Mouse (Mus musculus): ENCODE results near the gene Cab39. TPM values are rescaled to one million over a fixed set of nuclear protein-coding genes. Genes with fewer than 3 reads are reported as not detected.

The Cab39 gene
- polyA plus RNA-seq, 1 experiment: 41.8 TPM

DNA sequence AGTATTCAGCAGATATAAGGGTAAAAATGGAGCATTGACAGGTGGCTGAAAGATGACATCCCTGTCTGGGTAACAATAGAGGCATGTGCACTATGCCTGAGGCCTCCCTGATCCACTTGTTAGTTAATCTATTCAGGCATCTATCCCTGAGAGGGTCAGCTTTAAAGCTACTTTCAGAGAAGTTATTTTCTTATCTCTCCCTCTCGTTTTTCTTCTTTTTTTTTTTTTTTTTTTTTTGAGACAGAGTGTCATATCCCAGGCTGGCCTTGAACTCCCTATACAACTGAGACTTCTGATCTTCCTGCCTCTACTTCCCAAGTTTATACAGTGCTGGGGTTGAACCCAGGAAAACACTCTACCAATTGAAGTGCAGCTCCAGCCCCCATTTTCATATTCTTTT is 25.5 kb upstream of the Cab39 start:
- no peak for TF ChIP-seq POLR2A (IDR thresholded peaks at IDR 0.05; ENCODE audit: low read depth, low read length)
- no peak for TF ChIP-seq CTCF (conservative IDR thresholded peaks at IDR 0.05; ENCODE audit: insufficient read depth, insufficient read length, low read depth, low read length)
- no peaks in the 10 kb centered on the region for H3K4me1 ChIP-seq (ENCODE audit: control insufficient read depth, insufficient read depth, low read length)
- H3K36me3 ChIP-seq (ENCODE audit: control insufficient read depth, insufficient read depth, low read length): no peaks in the 10 kb centered on the region
- no peaks in the 10 kb centered on the region for H3K27me3 ChIP-seq (replicated peaks; ENCODE audit: control insufficient read depth, insufficient read depth, low read length)
- H3K27ac ChIP-seq (ENCODE audit: insufficient read depth, low read depth, low read length): no peak overlapping the region
- WGBS: 40% methylated on average over 1 of the region's 1 CpGs
- DNase-seq: no peak
- H3K4me3 ChIP-seq (ENCODE audit: insufficient read depth, low read depth, low read length): no peak overlapping the region

DNA sequence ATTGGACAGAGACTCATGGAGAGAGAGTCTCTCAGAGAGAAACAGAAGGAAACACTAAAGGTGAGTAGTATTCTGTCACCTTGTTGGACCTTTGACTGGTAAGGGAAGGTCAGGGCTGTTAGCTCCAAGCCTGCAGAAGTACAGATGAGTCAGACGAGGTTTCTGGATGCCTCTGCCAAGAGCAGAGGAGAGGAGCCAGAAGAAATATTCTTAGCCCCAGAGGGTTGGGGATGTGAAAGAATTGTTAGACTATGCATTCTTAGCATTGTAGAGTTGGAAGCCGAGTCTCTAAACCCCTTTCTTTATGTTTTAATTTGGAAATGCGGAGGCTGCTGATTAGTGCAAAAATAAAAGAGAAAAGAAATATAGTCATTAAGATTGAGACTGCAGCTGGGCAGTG is 21.3 kb upstream of the Cab39 start:
- Histone ChIP-seq H3K4me3 (ENCODE audit: insufficient read depth, low read depth, low read length) (no peak overlapping the region), H3K27ac (ENCODE audit: insufficient read depth, low read depth, low read length) (no peak overlapping the region), H3K36me3 (ENCODE audit: control insufficient read depth, insufficient read depth, low read length) (no peaks in the 10 kb centered on the region), H3K4me1 (ENCODE audit: control insufficient read depth, insufficient read depth, low read length) (no peaks in the 10 kb centered on the region), H3K27me3 (replicated peaks; ENCODE audit: control insufficient read depth, insufficient read depth, low read length) (no peaks in the 10 kb centered on the region)
- TF ChIP-seq POLR2A (IDR thresholded peaks at IDR 0.05; ENCODE audit: low read depth, low read length) (no peak), CTCF (conservative IDR thresholded peaks at IDR 0.05; ENCODE audit: insufficient read depth, insufficient read length, low read depth, low read length) (no peak)
- no peak for DNase-seq
- 68% methylated on average over 3 of the region's 3 CpGs for WGBS

DNA sequence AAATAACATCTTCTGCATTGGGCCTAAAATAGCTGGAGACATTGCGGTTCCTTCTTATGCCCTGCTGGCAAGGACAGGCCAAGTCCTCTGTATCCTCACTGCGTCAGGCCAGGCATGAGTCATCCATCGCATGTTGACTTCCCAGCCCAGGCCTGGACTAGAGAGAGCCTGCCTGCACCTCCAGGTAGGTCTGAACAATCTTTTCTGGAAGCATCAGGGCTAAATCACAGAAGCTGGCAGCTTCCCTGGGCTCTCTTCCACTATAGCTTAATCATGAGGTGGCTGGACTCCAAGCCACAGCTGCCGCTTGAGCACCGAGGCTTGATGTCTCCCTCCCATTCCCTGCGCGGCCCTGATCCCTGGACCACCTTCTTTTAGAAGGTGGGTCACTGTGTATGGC is 18.1 kb upstream of the Cab39 start:
- no peak for DNase-seq
- Histone ChIP-seq H3K27ac (ENCODE audit: insufficient read depth, low read depth, low read length) (no peak overlapping the region), H3K27me3 (replicated peaks; ENCODE audit: control insufficient read depth, insufficient read depth, low read length) (no peaks in the 10 kb centered on the region), H3K4me1 (ENCODE audit: control insufficient read depth, insufficient read depth, low read length) (no peaks in the 10 kb centered on the region), H3K36me3 (ENCODE audit: control insufficient read depth, insufficient read depth, low read length) (no peaks in the 10 kb centered on the region), H3K4me3 (ENCODE audit: insufficient read depth, low read depth, low read length) (no peak overlapping the region)
- no peak for TF ChIP-seq CTCF (conservative IDR thresholded peaks at IDR 0.05; ENCODE audit: insufficient read depth, insufficient read length, low read depth, low read length)
- 89% methylated on average over 7 of the region's 7 CpGs for WGBS

DNA sequence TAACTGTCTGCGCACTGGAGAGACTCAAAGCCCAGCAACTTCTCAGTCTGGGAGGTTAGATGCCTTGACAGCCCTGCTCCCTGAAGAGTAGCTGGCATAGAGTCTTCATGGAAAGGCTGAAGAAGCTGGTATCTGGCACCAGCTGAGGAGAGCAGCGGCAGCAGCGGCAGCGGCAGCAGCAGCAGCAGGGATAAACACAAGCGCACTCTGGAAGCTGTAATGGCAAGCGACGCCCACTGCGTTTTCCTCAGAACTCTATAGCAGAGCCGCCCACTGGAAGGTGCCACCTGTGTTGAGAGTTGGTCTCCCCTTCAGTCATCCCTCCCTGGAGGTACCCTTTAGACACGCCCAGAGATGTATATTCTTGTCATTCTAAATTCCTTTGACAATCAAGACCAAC is 17.1 kb upstream of the Cab39 start:
- TF ChIP-seq CTCF (conservative IDR thresholded peaks at IDR 0.05; ENCODE audit: insufficient read depth, insufficient read length, low read depth, low read length) (no peak), POLR2A (IDR thresholded peaks at IDR 0.05; ENCODE audit: low read depth, low read length) (no peak)
- Histone ChIP-seq H3K4me1 (ENCODE audit: control insufficient read depth, insufficient read depth, low read length) (no peaks in the 10 kb centered on the region), H3K27ac (ENCODE audit: insufficient read depth, low read depth, low read length) (no peak overlapping the region), H3K4me3 (ENCODE audit: insufficient read depth, low read depth, low read length) (no peak overlapping the region), H3K36me3 (ENCODE audit: control insufficient read depth, insufficient read depth, low read length) (no peaks in the 10 kb centered on the region), H3K27me3 (replicated peaks; ENCODE audit: control insufficient read depth, insufficient read depth, low read length) (no peaks in the 10 kb centered on the region)
- WGBS: 52% methylated on average over 10 of the region's 10 CpGs
- no peak for DNase-seq

DNA sequence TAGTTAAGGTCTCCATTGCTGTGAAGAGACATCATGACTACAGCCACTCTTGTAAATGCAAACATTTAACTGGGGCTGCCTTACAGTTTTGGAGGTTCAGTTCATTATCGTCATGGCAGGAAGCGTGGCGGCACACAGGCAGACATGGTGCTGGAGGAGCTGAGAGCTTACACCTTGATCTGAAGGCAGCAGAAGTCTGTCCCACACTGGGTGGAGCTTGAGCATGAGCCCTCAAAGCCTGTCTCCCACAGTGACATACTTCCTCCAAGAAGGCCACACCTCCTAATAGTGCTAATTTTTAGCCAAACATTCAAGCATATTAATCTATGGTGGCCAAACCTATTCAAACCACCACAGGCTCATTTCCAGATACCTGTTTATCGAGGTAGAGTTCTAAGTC is 14.8 kb upstream of the Cab39 start, which contains the start of gene A630001G21Rik:
TSS of gene A630001G21Rik (minus strand) at position 208 of the 400 bp plus-strand sequence.
- TF ChIP-seq CTCF (conservative IDR thresholded peaks at IDR 0.05; ENCODE audit: insufficient read depth, insufficient read length, low read depth, low read length) (no peak), POLR2A (IDR thresholded peaks at IDR 0.05; ENCODE audit: low read depth, low read length) (no peak)

DNA sequence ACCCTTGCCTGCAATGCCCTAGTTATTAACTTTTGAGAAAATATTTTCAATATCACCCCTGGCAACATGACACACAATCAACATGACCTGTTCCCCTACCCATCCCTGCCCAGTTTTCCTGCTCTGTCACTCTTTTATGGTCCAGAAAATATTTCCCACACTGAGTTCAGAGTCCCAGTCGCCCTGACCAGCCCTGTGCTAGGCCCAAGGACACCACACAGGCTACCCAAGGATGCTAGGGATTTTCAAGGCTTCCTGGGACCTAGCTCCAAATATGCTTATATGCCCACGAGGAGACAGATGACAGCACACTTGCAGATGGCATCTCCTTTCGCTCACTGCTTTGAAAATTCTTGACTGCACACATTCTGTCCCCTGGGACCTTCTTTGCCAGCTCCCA is 14.2 kb upstream of the Cab39 start:
- no peak for DNase-seq
- WGBS: 61% methylated on average over 3 of the region's 3 CpGs
- Histone ChIP-seq H3K36me3 (ENCODE audit: control insufficient read depth, insufficient read depth, low read length) (no peaks in the 10 kb centered on the region), H3K27ac (ENCODE audit: insufficient read depth, low read depth, low read length) (no peak overlapping the region), H3K27me3 (replicated peaks; ENCODE audit: control insufficient read depth, insufficient read depth, low read length) (no peaks in the 10 kb centered on the region), H3K4me3 (ENCODE audit: insufficient read depth, low read depth, low read length) (no peak overlapping the region), H3K4me1 (ENCODE audit: control insufficient read depth, insufficient read depth, low read length) (no peaks in the 10 kb centered on the region)
- no peak for TF ChIP-seq POLR2A (IDR thresholded peaks at IDR 0.05; ENCODE audit: low read depth, low read length)
- TF ChIP-seq CTCF (conservative IDR thresholded peaks at IDR 0.05; ENCODE audit: insufficient read depth, insufficient read length, low read depth, low read length): no peak

More for the DNA sequence above, 14.8 kb upstream of the Cab39 start, which contains the start of gene A630001G21Rik:
- Histone ChIP-seq H3K4me1 (ENCODE audit: control insufficient read depth, insufficient read depth, low read length) (no peaks in the 10 kb centered on the region), H3K4me3 (ENCODE audit: insufficient read depth, low read depth, low read length) (no peak within 1 kb of the TSS), H3K27ac (ENCODE audit: insufficient read depth, low read depth, low read length) (no peak within 1 kb of the TSS), H3K27me3 (replicated peaks; ENCODE audit: control insufficient read depth, insufficient read depth, low read length) (no peaks in the 10 kb centered on the region), H3K36me3 (ENCODE audit: control insufficient read depth, insufficient read depth, low read length) (no peaks in the 10 kb centered on the region)
- 87% methylated on average over 4 of the region's 4 CpGs for whole genome bisulfite sequencing
- no peak for DNase-seq

DNA sequence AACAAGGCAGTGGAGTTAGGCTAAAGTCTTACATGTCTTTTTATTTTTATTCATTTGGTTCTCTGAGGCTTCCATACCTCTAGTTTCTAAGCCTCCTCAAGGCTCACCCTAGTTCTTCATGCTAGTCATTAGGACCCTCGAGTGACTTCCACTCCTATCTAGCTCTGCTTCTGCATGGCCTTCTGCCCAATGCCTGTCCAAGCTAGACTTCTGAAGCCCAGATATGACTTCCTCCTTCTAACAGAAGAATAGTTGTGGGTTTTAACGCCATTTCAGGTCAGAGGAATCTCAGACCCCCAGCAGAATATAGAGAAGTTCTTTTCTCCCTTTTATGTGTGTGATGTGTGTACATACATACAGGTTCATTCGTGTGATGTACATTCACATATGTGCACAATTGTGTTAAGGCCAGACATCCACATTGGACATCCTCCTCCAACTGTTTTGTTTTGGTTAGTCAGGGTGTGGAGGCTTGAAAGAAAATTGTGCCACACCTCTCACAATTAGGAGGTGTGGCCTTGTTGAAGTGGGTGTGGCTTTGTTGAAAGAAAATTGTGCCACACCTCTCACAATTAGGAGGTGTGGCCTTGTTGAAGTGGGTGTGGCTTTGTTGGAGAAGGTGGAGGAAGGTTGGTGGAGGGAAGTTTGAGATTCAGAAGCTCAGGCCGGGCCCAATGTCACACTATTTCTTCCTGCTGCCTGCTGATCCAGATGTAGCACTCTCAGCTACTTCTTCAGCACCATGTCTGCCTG is 13.6 kb upstream of the Cab39 start:
- no peak for DNase-seq
- H3K4me1 ChIP-seq (ENCODE audit: control insufficient read depth, insufficient read depth, low read length): no peaks in the 10 kb centered on the region
- H3K27me3 ChIP-seq (replicated peaks; ENCODE audit: control insufficient read depth, insufficient read depth, low read length): no peaks in the 10 kb centered on the region
- WGBS: 74% methylated on average over 4 of the region's 4 CpGs
- H3K27ac ChIP-seq (ENCODE audit: insufficient read depth, low read depth, low read length): no peak overlapping the region
- H3K36me3 ChIP-seq (ENCODE audit: control insufficient read depth, insufficient read depth, low read length): no peaks in the 10 kb centered on the region
- no peak overlapping the region for H3K4me3 ChIP-seq (ENCODE audit: insufficient read depth, low read depth, low read length)
- no peak for TF ChIP-seq POLR2A (IDR thresholded peaks at IDR 0.05; ENCODE audit: low read depth, low read length)
- TF ChIP-seq CTCF (conservative IDR thresholded peaks at IDR 0.05; ENCODE audit: insufficient read depth, insufficient read length, low read depth, low read length): no peak

Data from kidney, adult 2 months (tissue).